Mouse (Mus musculus): ENCODE measurements around the gene Slc6a17.

DNA sequence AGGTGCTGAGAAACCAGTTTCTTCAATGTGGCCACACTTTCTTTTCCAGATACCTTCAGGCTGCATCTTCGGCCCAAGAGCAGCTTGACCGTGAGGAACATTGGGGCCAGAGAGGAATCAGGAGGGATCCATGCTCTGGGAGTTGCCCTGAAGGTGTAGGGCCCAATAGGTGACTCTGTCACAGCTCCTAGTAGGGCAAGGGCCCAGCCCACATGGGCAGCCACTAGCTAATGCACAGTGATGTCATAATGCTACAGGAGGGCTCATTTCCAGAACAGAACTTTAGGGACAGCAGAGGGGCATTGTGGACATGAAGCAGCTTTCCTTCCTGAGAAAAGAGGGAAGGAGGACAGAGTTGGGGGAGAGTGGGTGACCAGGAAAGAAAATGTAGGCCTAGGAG lies 37.0 kb upstream of the Slc6a17 start, which contains the start of gene Ubl4b:
- TF ChIP-seq CTCF (IDR thresholded peaks at IDR 0.05; ENCODE audit: low read depth, low read length) (no peak), POLR2A (IDR thresholded peaks at IDR 0.05; ENCODE audit: insufficient read depth, low read length) (no peak)
